Mouse (Mus musculus): ENCODE data around the gene Mroh2a. TPM values are rescaled to one million over a fixed set of nuclear protein-coding genes. Genes with fewer than 3 reads are reported as not detected.
A peak's percentile ranks its signal among the peaks of the same experiment; 100 is the strongest.

The Mroh2a gene
- polyA plus RNA-seq, 1 experiment from 2014 or later: 1.4 TPM

DNA sequence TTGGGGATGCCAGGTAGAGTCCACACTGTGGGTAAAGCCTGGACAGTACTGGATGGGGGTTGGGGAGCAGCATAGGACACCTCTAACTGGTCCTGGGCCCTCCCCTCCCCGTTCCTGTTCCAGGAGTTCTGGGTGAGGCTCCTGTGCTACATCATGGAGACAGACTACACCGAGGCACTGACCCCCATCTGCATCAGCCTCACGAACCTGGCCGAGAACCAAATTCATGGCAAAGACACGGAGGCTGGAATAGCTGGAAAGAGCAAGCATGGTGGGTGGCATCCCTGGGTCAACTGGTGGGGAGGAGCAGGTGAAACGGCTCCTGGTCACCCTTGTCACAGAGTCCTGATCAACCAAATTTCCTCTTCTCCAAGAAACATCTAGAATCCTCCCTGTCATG, 12.0 kb downstream of the Mroh2a start:
- H3K9ac ChIP-seq (ENCODE audit: low read depth, low read length): no peak overlapping the region
- no peaks in the 10 kb centered on the region for H3K36me3 ChIP-seq (ENCODE audit: control insufficient read depth, insufficient read depth, low read length)
- peaks cover 88% of the 10 kb centered on the region for H3K9me3 ChIP-seq (ENCODE audit: control insufficient read depth, low read length)
- no peak overlapping the region for H3K4me3 ChIP-seq (ENCODE audit: low read length)
- no peak overlapping the region for H3K4me2 ChIP-seq (replicated peaks; ENCODE audit: low read depth, low read length)
- H3K4me1 ChIP-seq (ENCODE audit: control insufficient read depth, insufficient read depth, low read length): no peaks in the 10 kb centered on the region
- ATAC-seq (ENCODE audit: low FRiP score, low TSS enrichment): 0 out of 2 replicates have a peak, but pooled peaks have one; percentile 0
- WGBS: 76% methylated on average over 6 of the region's 6 CpGs
- H3K27me3 ChIP-seq (ENCODE audit: control insufficient read depth, insufficient read depth, low read length): no peaks in the 10 kb centered on the region
- no peak overlapping the region for H3K27ac ChIP-seq (ENCODE audit: low read depth, low read length)

DNA sequence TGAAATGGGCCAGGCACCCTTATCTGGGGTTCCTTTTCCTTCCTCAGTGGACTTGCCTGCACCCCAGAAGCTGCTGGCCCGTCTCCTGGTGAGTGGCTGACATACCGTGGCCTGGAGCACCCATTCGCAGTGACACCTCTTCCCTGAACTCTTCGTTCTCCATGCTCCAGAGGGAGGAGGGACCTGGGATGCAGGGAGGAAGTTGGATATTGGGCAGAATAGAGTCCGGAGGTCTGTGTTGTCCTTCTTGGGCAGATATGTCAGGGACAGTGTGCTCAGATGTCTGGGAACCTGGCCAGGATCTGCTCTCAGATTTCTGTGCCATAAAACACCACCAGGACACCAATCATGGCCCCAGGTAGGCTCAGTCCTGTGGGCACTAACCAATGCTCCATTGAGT, 13.3 kb downstream of the Mroh2a start:
- H3K27ac ChIP-seq (ENCODE audit: low read depth, low read length): no peak overlapping the region
- no peak for ATAC-seq (ENCODE audit: low FRiP score, low TSS enrichment)
- no peaks in the 10 kb centered on the region for H3K27me3 ChIP-seq (ENCODE audit: control insufficient read depth, insufficient read depth, low read length)
- H3K4me3 ChIP-seq (ENCODE audit: low read length): no peak overlapping the region
- WGBS: 74% methylated on average over 5 of the region's 5 CpGs
- no peak overlapping the region for H3K4me2 ChIP-seq (replicated peaks; ENCODE audit: low read depth, low read length)
- no peak overlapping the region for H3K9ac ChIP-seq (ENCODE audit: low read depth, low read length)
- no peaks in the 10 kb centered on the region for H3K4me1 ChIP-seq (ENCODE audit: control insufficient read depth, insufficient read depth, low read length)
- no peaks in the 10 kb centered on the region for H3K36me3 ChIP-seq (ENCODE audit: control insufficient read depth, insufficient read depth, low read length)
- H3K9me3 ChIP-seq (ENCODE audit: control insufficient read depth, low read length): peaks cover 88% of the 10 kb centered on the region

DNA sequence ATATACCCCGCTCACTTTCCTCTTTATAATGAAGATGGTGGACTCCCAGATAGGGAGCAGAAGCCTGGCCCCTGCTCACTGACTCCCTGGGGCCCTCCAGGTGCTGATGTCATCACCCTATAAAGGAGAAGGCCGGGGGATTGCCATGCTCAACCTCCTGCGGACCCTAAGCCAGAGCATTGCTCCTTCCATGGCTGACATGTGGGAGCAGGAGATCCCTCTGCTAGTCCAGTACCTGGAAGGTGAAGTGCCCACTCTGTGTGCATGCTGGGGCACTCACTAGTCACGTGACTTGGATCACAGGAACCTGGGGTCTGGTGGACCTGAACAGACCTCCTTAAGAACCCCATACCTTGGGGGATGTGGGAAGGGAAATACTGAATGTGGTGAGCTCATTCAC, 13.8 kb downstream of the Mroh2a start:
- no peak overlapping the region for H3K9ac ChIP-seq (ENCODE audit: low read depth, low read length)
- ATAC-seq (ENCODE audit: low FRiP score, low TSS enrichment): no peak; the same call in 1 of the 2 replicates
- no peaks in the 10 kb centered on the region for H3K36me3 ChIP-seq (ENCODE audit: control insufficient read depth, insufficient read depth, low read length)
- H3K27ac ChIP-seq (ENCODE audit: low read depth, low read length): no peak overlapping the region
- no peak overlapping the region for H3K4me3 ChIP-seq (ENCODE audit: low read length)
- H3K9me3 ChIP-seq (ENCODE audit: control insufficient read depth, low read length): peaks cover 88% of the 10 kb centered on the region
- WGBS: 74% methylated on average over 4 of the region's 4 CpGs
- no peak overlapping the region for H3K4me2 ChIP-seq (replicated peaks; ENCODE audit: low read depth, low read length)
- H3K4me1 ChIP-seq (ENCODE audit: control insufficient read depth, insufficient read depth, low read length): no peaks in the 10 kb centered on the region
- H3K27me3 ChIP-seq (ENCODE audit: control insufficient read depth, insufficient read depth, low read length): no peaks in the 10 kb centered on the region

DNA sequence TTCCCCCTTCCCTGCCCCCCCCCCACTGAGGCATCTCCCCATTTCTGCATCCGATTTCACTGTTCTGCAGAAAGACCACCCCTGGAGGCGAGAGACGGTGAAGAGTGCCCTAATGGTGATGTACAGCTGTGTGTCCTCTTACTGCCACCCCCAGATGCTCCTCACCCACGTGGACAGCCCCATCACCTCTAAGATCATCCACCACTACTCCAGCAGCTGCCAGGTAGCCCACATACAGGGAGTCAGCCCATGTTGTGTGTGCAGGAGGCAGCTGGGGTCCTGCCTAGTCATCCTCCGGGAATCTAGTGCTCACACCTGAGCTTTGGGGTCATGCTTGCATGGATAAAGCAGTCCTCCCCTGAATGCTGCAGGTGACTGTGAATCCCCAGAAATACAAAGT, 17.1 kb downstream of the Mroh2a start:
- no peak overlapping the region for H3K27ac ChIP-seq (ENCODE audit: low read depth, low read length)
- H3K27me3 ChIP-seq (ENCODE audit: control insufficient read depth, insufficient read depth, low read length): no peaks in the 10 kb centered on the region
- H3K36me3 ChIP-seq (ENCODE audit: control insufficient read depth, insufficient read depth, low read length): no peaks in the 10 kb centered on the region
- no peak overlapping the region for H3K4me2 ChIP-seq (replicated peaks; ENCODE audit: low read depth, low read length)
- no peak overlapping the region for H3K4me3 ChIP-seq (ENCODE audit: low read length)
- WGBS: 61% methylated on average over 5 of the region's 5 CpGs
- H3K9ac ChIP-seq (ENCODE audit: low read depth, low read length): no peak overlapping the region
- H3K9me3 ChIP-seq (ENCODE audit: control insufficient read depth, low read length): peaks cover 89% of the 10 kb centered on the region
- H3K4me1 ChIP-seq (ENCODE audit: control insufficient read depth, insufficient read depth, low read length): no peaks in the 10 kb centered on the region
- ATAC-seq (ENCODE audit: low FRiP score, low TSS enrichment): no peak

DNA sequence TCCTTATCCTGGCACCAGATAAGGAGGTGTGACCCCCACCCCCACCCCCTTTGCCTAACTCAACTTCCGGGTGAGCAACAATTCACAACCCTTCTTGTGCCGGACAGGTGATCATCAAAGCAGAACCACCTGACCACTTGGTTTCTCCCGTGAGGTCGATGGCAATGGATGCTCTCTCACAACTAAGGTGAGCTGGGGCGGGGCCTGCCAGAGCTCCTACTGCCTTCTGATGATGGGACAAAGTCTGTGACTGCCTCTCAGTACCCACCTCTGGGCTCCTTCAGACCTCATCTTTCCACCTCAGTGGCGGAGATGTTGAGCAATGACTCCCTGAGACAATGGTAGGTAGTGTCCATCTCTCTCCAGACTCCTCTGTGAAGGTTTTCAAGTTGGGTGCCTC, 19.1 kb downstream of the Mroh2a start:
- H3K4me3 ChIP-seq (ENCODE audit: low read length): no peak overlapping the region
- no peaks in the 10 kb centered on the region for H3K27me3 ChIP-seq (ENCODE audit: control insufficient read depth, insufficient read depth, low read length)
- no peak overlapping the region for H3K27ac ChIP-seq (ENCODE audit: low read depth, low read length)
- no peak for ATAC-seq (ENCODE audit: low FRiP score, low TSS enrichment)
- H3K9me3 ChIP-seq (ENCODE audit: control insufficient read depth, low read length): peaks cover 87% of the 10 kb centered on the region
- no peaks in the 10 kb centered on the region for H3K4me1 ChIP-seq (ENCODE audit: control insufficient read depth, insufficient read depth, low read length)
- H3K36me3 ChIP-seq (ENCODE audit: control insufficient read depth, insufficient read depth, low read length): no peaks in the 10 kb centered on the region
- no peak overlapping the region for H3K4me2 ChIP-seq (replicated peaks; ENCODE audit: low read depth, low read length)
- H3K9ac ChIP-seq (ENCODE audit: low read depth, low read length): no peak overlapping the region
- 77% methylated on average over 6 of the region's 6 CpGs for WGBS

DNA sequence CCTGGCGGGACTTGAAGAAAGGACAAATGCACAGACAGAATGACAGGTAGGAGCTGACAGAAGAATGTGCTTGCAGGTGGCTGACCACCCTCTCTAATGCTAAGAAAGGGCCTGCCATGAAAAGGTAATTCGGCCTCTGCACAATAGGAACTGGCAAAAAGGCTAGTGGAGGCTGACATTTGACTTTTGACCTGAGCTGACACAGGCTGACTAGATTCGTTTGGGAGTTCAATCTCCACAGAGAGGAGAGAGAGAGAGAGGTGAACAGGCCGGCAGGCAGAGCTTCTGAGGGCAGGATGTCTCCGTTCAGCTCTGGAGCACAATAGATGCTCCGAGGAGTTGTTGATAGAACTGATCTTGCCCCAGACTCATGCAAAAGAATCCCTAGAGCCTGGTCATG, 19.6 kb downstream of the Mroh2a start:
- 52% methylated on average over 6 of the region's 6 CpGs for WGBS

DNA sequence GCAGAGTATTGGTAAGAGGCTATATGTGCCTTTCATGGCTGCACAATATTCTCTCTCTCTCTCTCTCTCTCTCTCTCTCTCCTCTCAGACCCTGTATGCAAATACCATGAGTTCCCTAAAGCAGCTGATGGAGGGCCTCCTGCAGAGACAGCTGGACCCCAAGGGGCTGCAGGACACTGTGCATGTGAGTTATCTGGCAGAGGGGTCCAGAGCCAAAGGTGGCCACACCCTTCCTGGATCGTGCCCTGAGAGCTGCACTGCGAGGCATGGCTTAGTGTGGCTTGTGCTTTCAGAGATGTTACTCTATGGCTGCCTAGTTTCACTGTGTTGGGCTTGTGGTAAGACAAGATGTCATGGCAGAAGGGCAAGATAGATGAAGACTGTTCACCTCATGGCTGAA, 20.9 kb downstream of the Mroh2a start:
- no peak for ATAC-seq (ENCODE audit: low FRiP score, low TSS enrichment)
- Histone ChIP-seq H3K4me1 (ENCODE audit: control insufficient read depth, insufficient read depth, low read length) (no peaks in the 10 kb centered on the region), H3K9me3 (ENCODE audit: control insufficient read depth, low read length) (peaks cover 84% of the 10 kb centered on the region)

More for the DNA sequence above, 19.6 kb downstream of the Mroh2a start:
- no peak for ATAC-seq (ENCODE audit: low FRiP score, low TSS enrichment)
- no peaks in the 10 kb centered on the region for H3K4me1 ChIP-seq (ENCODE audit: control insufficient read depth, insufficient read depth, low read length)
- no peak overlapping the region for H3K27ac ChIP-seq (ENCODE audit: low read depth, low read length)
- H3K4me2 ChIP-seq (replicated peaks; ENCODE audit: low read depth, low read length): no peak overlapping the region
- no peak overlapping the region for H3K4me3 ChIP-seq (ENCODE audit: low read length)
- H3K27me3 ChIP-seq (ENCODE audit: control insufficient read depth, insufficient read depth, low read length): no peaks in the 10 kb centered on the region
- H3K36me3 ChIP-seq (ENCODE audit: control insufficient read depth, insufficient read depth, low read length): no peaks in the 10 kb centered on the region
- no peak overlapping the region for H3K9ac ChIP-seq (ENCODE audit: low read depth, low read length)
- H3K9me3 ChIP-seq (ENCODE audit: control insufficient read depth, low read length): peaks cover 83% of the 10 kb centered on the region

DNA sequence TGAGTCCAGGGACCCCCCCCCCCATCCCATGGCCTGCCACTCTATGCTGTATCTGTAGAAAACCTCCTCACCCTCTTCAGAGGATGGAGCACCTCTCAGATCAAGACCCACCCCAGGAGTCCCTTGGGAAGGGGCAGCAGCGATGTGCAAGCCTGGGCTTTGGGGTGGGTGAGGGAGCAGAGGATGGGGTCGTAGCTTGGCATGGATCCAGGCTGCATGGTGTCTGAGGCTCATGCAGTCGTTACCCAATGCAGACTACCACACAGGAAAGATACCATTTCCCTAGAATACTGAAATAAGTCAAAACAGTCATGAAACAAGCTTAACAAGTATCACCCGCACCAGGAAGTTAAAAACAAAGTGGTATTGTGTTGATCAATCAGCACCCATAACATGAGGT, 21.9 kb downstream of the Mroh2a start:
- Histone ChIP-seq H3K4me3 (ENCODE audit: low read length) (no peak overlapping the region), H3K4me2 (replicated peaks; ENCODE audit: low read depth, low read length) (no peak overlapping the region), H3K36me3 (ENCODE audit: control insufficient read depth, insufficient read depth, low read length) (no peaks in the 10 kb centered on the region), H3K9me3 (ENCODE audit: control insufficient read depth, low read length) (peaks cover 83% of the 10 kb centered on the region), H3K4me1 (ENCODE audit: control insufficient read depth, insufficient read depth, low read length) (no peaks in the 10 kb centered on the region), H3K27me3 (ENCODE audit: control insufficient read depth, insufficient read depth, low read length) (no peaks in the 10 kb centered on the region), H3K27ac (ENCODE audit: low read depth, low read length) (no peak overlapping the region), H3K9ac (ENCODE audit: low read depth, low read length) (no peak overlapping the region)
- no peak for ATAC-seq (ENCODE audit: low FRiP score, low TSS enrichment)
- 72% methylated on average over 4 of the region's 4 CpGs for WGBS

More for the DNA sequence above, 20.9 kb downstream of the Mroh2a start:
- 46% methylated on average over 2 of the region's 2 CpGs for WGBS
- no peaks in the 10 kb centered on the region for H3K36me3 ChIP-seq (ENCODE audit: control insufficient read depth, insufficient read depth, low read length)
- H3K9ac ChIP-seq (ENCODE audit: low read depth, low read length): no peak overlapping the region
- H3K27ac ChIP-seq (ENCODE audit: low read depth, low read length): no peak overlapping the region
- no peak overlapping the region for H3K4me2 ChIP-seq (replicated peaks; ENCODE audit: low read depth, low read length)
- H3K4me3 ChIP-seq (ENCODE audit: low read length): no peak overlapping the region
- H3K27me3 ChIP-seq (ENCODE audit: control insufficient read depth, insufficient read depth, low read length): no peaks in the 10 kb centered on the region

DNA sequence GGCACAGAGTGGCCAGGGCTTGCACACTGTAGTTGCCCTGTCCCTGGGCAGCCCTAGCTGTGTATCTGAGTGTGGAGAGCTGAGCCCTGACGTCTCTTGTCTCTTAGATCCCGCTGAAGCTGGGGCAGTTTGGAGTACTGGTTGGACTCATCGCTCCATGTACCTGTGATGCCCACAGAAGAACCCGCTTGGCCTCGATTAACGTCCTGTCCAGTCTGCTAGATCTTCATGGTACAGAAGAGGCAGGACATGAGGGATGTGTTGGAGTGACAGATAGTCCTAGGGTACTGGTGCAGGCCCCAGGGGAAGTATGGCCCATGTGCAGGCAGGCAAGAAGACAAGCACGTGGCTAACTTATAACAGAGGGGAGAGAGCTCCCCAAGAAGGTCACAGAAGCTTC, 22.8 kb downstream of the Mroh2a start:
- peaks cover 81% of the 10 kb centered on the region for H3K9me3 ChIP-seq (ENCODE audit: control insufficient read depth, low read length)
- H3K36me3 ChIP-seq (ENCODE audit: control insufficient read depth, insufficient read depth, low read length): no peaks in the 10 kb centered on the region
- WGBS: 80% methylated on average over 7 of the region's 7 CpGs
- no peak overlapping the region for H3K9ac ChIP-seq (ENCODE audit: low read depth, low read length)
- no peak overlapping the region for H3K4me3 ChIP-seq (ENCODE audit: low read length)
- no peaks in the 10 kb centered on the region for H3K27me3 ChIP-seq (ENCODE audit: control insufficient read depth, insufficient read depth, low read length)
- H3K27ac ChIP-seq (ENCODE audit: low read depth, low read length): no peak overlapping the region
- H3K4me1 ChIP-seq (ENCODE audit: control insufficient read depth, insufficient read depth, low read length): no peaks in the 10 kb centered on the region
- no peak overlapping the region for H3K4me2 ChIP-seq (replicated peaks; ENCODE audit: low read depth, low read length)
- ATAC-seq (ENCODE audit: low FRiP score, low TSS enrichment): no peak

DNA sequence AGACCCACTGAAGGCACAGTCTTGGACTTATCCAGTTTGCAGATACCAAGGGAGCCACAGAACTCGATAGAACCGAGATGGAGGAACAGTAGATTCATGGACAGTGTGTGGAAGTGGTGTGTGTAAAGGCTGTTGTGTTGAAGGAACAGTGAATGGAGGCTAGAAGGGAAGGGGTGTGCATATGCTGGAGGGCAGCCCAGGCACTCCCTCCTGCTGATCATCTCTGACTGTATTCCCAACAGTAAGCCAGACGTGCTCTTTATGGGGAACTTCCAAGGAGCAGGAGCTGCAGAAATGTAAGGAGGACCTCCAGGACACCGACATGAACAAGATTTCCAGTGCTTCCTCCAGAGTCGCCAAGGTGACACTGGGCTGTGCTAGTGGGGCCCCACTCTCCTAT, 23.2 kb downstream of the Mroh2a start:
- Histone ChIP-seq H3K36me3 (ENCODE audit: control insufficient read depth, insufficient read depth, low read length) (no peaks in the 10 kb centered on the region), H3K27me3 (ENCODE audit: control insufficient read depth, insufficient read depth, low read length) (no peaks in the 10 kb centered on the region), H3K9me3 (ENCODE audit: control insufficient read depth, low read length) (peaks cover 81% of the 10 kb centered on the region), H3K4me3 (ENCODE audit: low read length) (no peak overlapping the region), H3K4me1 (ENCODE audit: control insufficient read depth, insufficient read depth, low read length) (no peaks in the 10 kb centered on the region), H3K4me2 (replicated peaks; ENCODE audit: low read depth, low read length) (no peak overlapping the region), H3K27ac (ENCODE audit: low read depth, low read length) (no peak overlapping the region), H3K9ac (ENCODE audit: low read depth, low read length) (no peak overlapping the region)
- 82% methylated on average over 5 of the region's 5 CpGs for WGBS
- no peak for ATAC-seq (ENCODE audit: low FRiP score, low TSS enrichment)
